Mouse (Mus musculus): ENCODE measurements at regions not wholly inside any gene's neighbourhood (a gene's known extent, or its start where the extent isn't known, plus 50 kb on each side); places are given as distances from the start of the nearest gene placed in this dataset.

DNA sequence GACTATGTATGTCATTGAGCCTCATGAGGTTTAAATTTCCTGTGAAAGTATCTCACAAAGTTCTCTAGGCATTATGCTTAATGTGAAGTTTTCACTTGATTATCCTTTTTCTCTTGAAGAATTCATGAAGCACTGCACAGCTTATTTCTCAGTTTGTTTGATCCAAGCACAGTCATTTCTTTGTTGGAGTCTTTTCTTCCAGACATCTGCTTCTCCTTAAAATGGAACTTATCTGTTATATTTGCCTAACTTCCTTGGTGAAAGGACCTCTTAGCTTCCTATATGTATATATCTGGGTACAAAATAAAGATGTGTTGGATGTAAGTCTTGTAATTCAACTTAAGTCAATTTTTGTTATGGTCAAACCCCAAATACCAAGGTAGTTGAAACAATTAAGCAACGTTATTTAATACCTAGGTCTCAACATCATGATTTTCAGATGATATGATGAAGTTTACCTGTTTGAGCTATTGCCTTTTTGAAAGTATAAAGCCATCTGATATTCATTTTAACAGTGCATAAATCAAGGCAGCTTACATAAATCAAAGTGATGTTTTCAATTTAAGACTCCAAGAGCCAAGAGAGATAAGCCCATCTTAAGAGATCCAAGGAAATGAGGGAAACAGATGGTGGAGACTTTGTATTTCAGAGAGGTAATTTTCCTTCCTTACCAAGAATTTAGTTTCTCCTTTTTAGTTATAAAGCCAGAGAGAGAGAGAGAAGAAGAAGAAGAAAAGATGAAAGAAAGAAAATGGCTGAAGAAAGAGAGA is 481.0 kb downstream of the Rfpl4b start:
- TF ChIP-seq CTCF (IDR thresholded peaks at IDR 0.05; ENCODE audit: low read depth, low read length) (no peak), POLR2A (IDR thresholded peaks at IDR 0.05; ENCODE audit: extremely low read depth, insufficient read depth, low read length) (no peak)
